Mouse (Mus musculus) stomach, postnatal 0 days (tissue): ENCODE results near the gene Gas7. TPM values are rescaled to one million over a fixed set of nuclear protein-coding genes. Genes with fewer than 3 reads are reported as not detected.

Source experiments
- ATAC-seq: fragments of 200-750 bp; cut with Nextera tagmentation; 2 replicates; pipeline ENCODE4 v1.8.0; 2017; ENCODE audit not compliant: low FRiP score, low TSS enrichment
- DNase-seq: peaks from one replicate; pipeline ENCODE4 v3.0.0-alpha.2; 2016; ENCODE audit warnings: low spot score
- H3K27ac ChIP-seq: fragments of 300-500 bp; sonication (generic); replicated peaks from 2 replicates; pipeline ENCODE4 v1.5.1; 2014; ENCODE audit warnings: mild to moderate bottlenecking, control low read depth
- H3K27me3 ChIP-seq: fragments of 300-500 bp; sonication (generic); 2 replicates; pipeline ENCODE4 v1.6.1; 2014; ENCODE audit warnings: low read length; ENCODE audit not compliant: control insufficient read depth, insufficient read depth
- H3K36me3 ChIP-seq: fragments of 300-500 bp; sonication (generic); 2 replicates; pipeline ENCODE4 v1.6.1; 2014; ENCODE audit warnings: low read length, mixed read lengths; ENCODE audit not compliant: control insufficient read depth, insufficient read depth
- H3K4me1 ChIP-seq: fragments of 300-500 bp; sonication (generic); replicated peaks from 2 replicates; pipeline ENCODE4 v1.6.1; 2014; ENCODE audit warnings: antibody characterized with exemption; ENCODE audit not compliant: control insufficient read depth, insufficient read depth
- H3K4me2 ChIP-seq: fragments of 300-500 bp; sonication (generic); replicated peaks from 2 replicates; pipeline ENCODE4 v1.6.1; 2014; ENCODE audit warnings: low read depth, mild to moderate bottlenecking, control low read depth, moderate library complexity
- H3K4me3 ChIP-seq: fragments of 300-500 bp; sonication (generic); 2 replicates; pipeline ENCODE4 v1.5.1; 2014; ENCODE audit warnings: low read depth, low read length, control low read depth
- H3K9ac ChIP-seq: fragments of 300-500 bp; sonication (generic); 2 replicates; pipeline ENCODE4 v1.6.1; 2014; ENCODE audit warnings: mild to moderate bottlenecking, low read length, control low read depth, mixed read lengths
- H3K9me3 ChIP-seq: fragments of 300-500 bp; sonication (generic); 2 replicates; pipeline ENCODE4 v1.6.1; 2016; ENCODE audit warnings: low read length; ENCODE audit not compliant: control insufficient read depth
- CTCF ChIP-seq: IDR thresholded peaks from 2 replicates; pipeline ENCODE4 v1.5.1; 2016; ENCODE audit warnings: antibody characterized with exemption, low read depth, mild to moderate bottlenecking, moderate library complexity
- EP300 ChIP-seq: optimal IDR thresholded peaks from 2 replicates; pipeline ENCODE3; 2016; ENCODE audit warnings: antibody characterized with exemption
- WGBS: fragments of 180-500 bp; shearing (Covaris S2); extraction: QIAGEN DNeasy Blood & Tissue Kit; methylation state at CpG from one replicate; pipeline ENCODE4 v1.1.7; 2014; 5-methylcytosine and 5-hydroxymethylcytosine counted together
- polyA plus RNA-seq: library from polyadenylated mRNA; unstranded; fragments of >200 nt; fragmentation: Nextera tagmentation; extraction: Ambion mirVana; gene quantifications from 2 replicates; pipeline ENCODE4 v1.2.1, GENCODE M21; 2015

The Gas7 gene
- 18.3 and 19.1 TPM in 2 replicates for polyA plus RNA-seq

- H3K36me3 ChIP-seq = no peaks in the 10 kb centered on the region
- peak within 1 kb of the TSS; percentile 69 for H3K9ac ChIP-seq
- TF ChIP-seq CTCF (peak; percentile 34), EP300 (no peak)
- peak within 1 kb of the TSS; percentile 74 for H3K4me3 ChIP-seq
- H3K9me3 ChIP-seq = no peaks in the 10 kb centered on the region
- no peaks in the 10 kb centered on the region for H3K27me3 ChIP-seq
- DNase-seq = peak; percentile 50
- H3K4me2 ChIP-seq = peak within 1 kb of the TSS; percentile 98
- H3K27ac ChIP-seq = 0 out of 2 replicates have a peak within 1 kb of the TSS, but pooled peaks have one; percentile 53
- H3K4me1 ChIP-seq = no peaks in the 10 kb centered on the region; the same call in 1 of the 2 replicates
- WGBS = under 1% methylated on average over 52 of the region's 78 CpGs
- peak; percentile 64 for ATAC-seq
These were observed at the start of gene Gas7 for GRCm38 (mm10) chr11:67454874-67455526. Gas7 (plus strand) TSS chr11:67455437.

GRCm38 (mm10) chr11:67414346-67414940 lies 40.8 kb upstream of the Gas7 start:
- DNase-seq (no peak), ATAC-seq (no peak)
- WGBS = 52% methylated on average over 6 of the region's 6 CpGs
- no peak overlapping the region for H3K4me2 ChIP-seq
- no peaks in the 10 kb centered on the region for H3K36me3 ChIP-seq
- H3K27ac ChIP-seq = no peak overlapping the region; the same call in 1 of the 2 replicates
- H3K9ac ChIP-seq = no peak overlapping the region
- H3K27me3 ChIP-seq = no peaks in the 10 kb centered on the region
- H3K4me3 ChIP-seq = no peak overlapping the region
- no peaks in the 10 kb centered on the region for H3K9me3 ChIP-seq
- TF ChIP-seq EP300 = no peak
- no peak for TF ChIP-seq CTCF
- H3K4me1 ChIP-seq = no peaks in the 10 kb centered on the region

- WGBS = 61% methylated on average over 13 of the region's 13 CpGs
- DNase-seq (no peak), ATAC-seq (no peak)
- H3K27ac ChIP-seq = no peak overlapping the region
- no peaks in the 10 kb centered on the region for H3K27me3 ChIP-seq
- TF ChIP-seq CTCF (no peak), EP300 (no peak)
- H3K4me2 ChIP-seq = no peak overlapping the region
- no peak overlapping the region for H3K9ac ChIP-seq
- H3K4me3 ChIP-seq = no peak overlapping the region
- H3K36me3 ChIP-seq = no peaks in the 10 kb centered on the region
- H3K9me3 ChIP-seq = no peaks in the 10 kb centered on the region
- no peaks in the 10 kb centered on the region for H3K4me1 ChIP-seq
These were observed 31.7 kb upstream of the Gas7 start for GRCm38 (mm10) chr11:67423575-67423974.

GRCm38 (mm10) chr11:67428196-67428595 lies 27.0 kb upstream of the Gas7 start:
- Histone ChIP-seq H3K27ac (no peak overlapping the region), H3K27me3 (no peaks in the 10 kb centered on the region), H3K36me3 (no peaks in the 10 kb centered on the region), H3K4me3 (no peak overlapping the region), H3K4me1 (no peaks in the 10 kb centered on the region), H3K9ac (no peak overlapping the region), H3K9me3 (no peaks in the 10 kb centered on the region), H3K4me2 (no peak overlapping the region)
- ATAC-seq (peak; percentile 60), DNase-seq (peak; percentile 71)
- WGBS = 42% methylated on average over 3 of the region's 3 CpGs
- peak; percentile 70 for TF ChIP-seq CTCF
- no peak for TF ChIP-seq EP300

DNA sequence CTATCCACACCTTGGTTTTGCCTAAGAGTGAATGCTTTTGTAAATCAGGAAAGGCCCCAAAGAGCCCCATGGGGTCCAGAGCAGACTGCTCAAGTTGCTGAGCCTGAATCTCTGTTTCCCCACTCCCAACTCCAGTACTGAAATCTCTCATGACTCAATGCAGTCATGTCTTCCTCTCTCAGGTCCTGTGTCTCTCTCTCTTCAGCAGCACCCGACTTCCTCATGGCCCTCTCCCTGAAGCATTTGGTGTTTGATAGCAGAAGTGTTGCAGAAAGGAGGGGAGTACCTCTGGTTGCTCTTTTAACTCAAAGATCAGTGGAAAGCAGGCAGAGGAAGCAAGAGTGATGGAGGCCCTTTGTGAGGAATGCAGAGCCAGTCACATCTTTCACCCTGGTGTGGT lies 25.4 kb upstream of the Gas7 start:
- TF ChIP-seq EP300 (no peak), CTCF (no peak)
- Histone ChIP-seq H3K4me2 (no peak overlapping the region), H3K27me3 (no peaks in the 10 kb centered on the region), H3K9me3 (no peaks in the 10 kb centered on the region), H3K27ac (no peak overlapping the region), H3K9ac (no peak overlapping the region), H3K36me3 (no peaks in the 10 kb centered on the region), H3K4me1 (no peaks in the 10 kb centered on the region), H3K4me3 (no peak overlapping the region)
- no peak for DNase-seq
- 55% methylated on average over 1 of the region's 1 CpGs for WGBS
- no peak for ATAC-seq

DNA sequence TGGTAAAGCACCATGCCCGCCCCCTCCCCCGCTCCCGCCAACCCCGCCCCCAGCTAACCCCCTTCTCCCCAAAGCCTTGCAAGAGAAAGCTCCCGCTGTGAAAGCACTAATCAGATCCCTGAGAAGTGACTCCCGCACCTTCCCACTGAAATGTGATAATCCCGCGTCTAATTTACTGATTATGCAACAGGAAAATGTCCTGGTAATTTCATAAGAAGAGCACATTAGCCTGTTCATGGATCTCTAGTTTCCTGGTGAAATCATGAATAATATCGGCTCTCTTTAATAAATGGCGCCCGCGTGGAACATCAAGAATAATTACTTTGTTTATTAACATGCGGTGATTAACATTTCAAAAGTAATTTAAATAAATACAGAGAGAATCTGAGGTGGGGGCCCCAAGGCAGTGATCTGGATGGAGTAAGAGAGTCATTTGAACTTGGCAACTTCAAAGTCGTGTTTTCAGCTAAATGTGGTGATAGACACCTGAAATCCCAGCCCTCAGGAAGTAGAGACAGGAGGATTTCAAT lies 24.1 kb upstream of the Gas7 start:
- no peak overlapping the region for H3K9ac ChIP-seq
- TF ChIP-seq EP300 = no peak
- no peak for TF ChIP-seq CTCF
- no peaks in the 10 kb centered on the region for H3K4me1 ChIP-seq
- no peaks in the 10 kb centered on the region for H3K27me3 ChIP-seq
- no peak overlapping the region for H3K27ac ChIP-seq
- H3K4me3 ChIP-seq = no peak overlapping the region
- no peaks in the 10 kb centered on the region for H3K36me3 ChIP-seq
- WGBS = 33% methylated on average over 14 of the region's 14 CpGs
- no peak for ATAC-seq
- no peak overlapping the region for H3K4me2 ChIP-seq
- H3K9me3 ChIP-seq = no peaks in the 10 kb centered on the region
- DNase-seq = no peak
